Mouse (Mus musculus) neural tube, postnatal 0 days (tissue): ENCODE data around the gene Gm12887. TPM values are rescaled to one million over a fixed set of nuclear protein-coding genes. Genes with fewer than 3 reads are reported as not detected.

Source experiments
- polyA plus RNA-seq: library from polyadenylated mRNA; unstranded; fragments of >200 nt; fragmentation: Nextera tagmentation; extraction: Ambion mirVana; gene quantifications from 2 replicates; pipeline ENCODE4 v1.2.1, GENCODE M21; 2015

Gene Gm12887
- not detected in 2 replicates for polyA plus RNA-seq

GRCm38 (mm10) chr4:121622003-121622402 lies at the start of gene Gm12887:
TSS of gene Gm12887 (minus strand) at chr4:121622103.

Other genes with a start within 250 kb of the Gm12887 start
- not detected in 2 replicates for gene Gm12886, start 199.0 kb downstream of the Gm12887 start, polyA plus RNA-seq